Mouse (Mus musculus) bone marrow, adult 2 months (tissue): ENCODE results near the gene Gsk3b. TPM values are rescaled to one million over a fixed set of nuclear protein-coding genes. Genes with fewer than 3 reads are reported as not detected.

Experiments used
- H3K27ac ChIP-seq: fragments of 200-500 bp; 2 replicates; pipeline ENCODE4 v1.5.1; 2012; ENCODE audit warnings: low read depth, mild to moderate bottlenecking, control low read depth, inconsistent platforms, low read length; ENCODE audit not compliant: control insufficient read depth, poor library complexity, insufficient read depth
- H3K4me1 ChIP-seq: fragments of 200-500 bp; 2 replicates; pipeline ENCODE4 v1.6.1; 2011; ENCODE audit warnings: low read length; ENCODE audit not compliant: control insufficient read depth, insufficient read depth
- H3K4me3 ChIP-seq: fragments of 200-500 bp; replicated peaks from 2 replicates; pipeline ENCODE3; 2011; ENCODE audit warnings: mild to moderate bottlenecking, low read depth, low read length, control low read depth; ENCODE audit not compliant: control insufficient read depth
- CTCF ChIP-seq: fragments of 200-500 bp; IDR thresholded peaks from 2 replicates; pipeline ENCODE4 v1.5.1; 2011; ENCODE audit warnings: low read length, control low read depth; ENCODE audit not compliant: control insufficient read depth, insufficient read depth
- POLR2A ChIP-seq: fragments of 200-500 bp; IDR thresholded peaks from 2 replicates; pipeline ENCODE4 v1.6.1; 2011; ENCODE audit warnings: low read depth, mild to moderate bottlenecking, control low read depth, low read length, borderline replicate concordance; ENCODE audit not compliant: control insufficient read depth
- WGBS: fragments of 180-500 bp; shearing (Covaris S2); methylation state at CpG from one replicate; pipeline ENCODE4 v1.1.7; 2018; 5-methylcytosine and 5-hydroxymethylcytosine counted together
- polyA plus RNA-seq: library from polyadenylated mRNA; stranded (reverse); fragments of >200 nt; gene quantifications from 2 replicates; pipeline ENCODE4 v1.2.4, GENCODE M21; 2011; ENCODE audit warnings: low replicate concordance; ENCODE audit not compliant: missing spikeins, insufficient read depth, insufficient read length

The Gsk3b gene
- polyA plus RNA-seq, 1 experiment = 10.2 TPM

GRCm38 (mm10) chr16:38080201-38080600 lies 8.6 kb upstream of the Gsk3b start:
- 53% methylated on average over 1 of the region's 1 CpGs for WGBS
- Histone ChIP-seq H3K4me3 (no peak overlapping the region), H3K27ac (no peak overlapping the region), H3K4me1 (no peaks in the 10 kb centered on the region; the same call in 1 of the 2 replicates)
- no peak for TF ChIP-seq POLR2A
- TF ChIP-seq CTCF = no peak

- Histone ChIP-seq H3K4me3 (no peak overlapping the region), H3K4me1 (no peaks in the 10 kb centered on the region; the same call in 1 of the 2 replicates), H3K27ac (no peak overlapping the region)
- TF ChIP-seq POLR2A = no peak
- TF ChIP-seq CTCF = no peak
- WGBS = 80% methylated on average over 10 of the region's 10 CpGs
Measured at GRCm38 (mm10) chr16:38087231-38087630, 1.6 kb upstream of the Gsk3b start.

DNA sequence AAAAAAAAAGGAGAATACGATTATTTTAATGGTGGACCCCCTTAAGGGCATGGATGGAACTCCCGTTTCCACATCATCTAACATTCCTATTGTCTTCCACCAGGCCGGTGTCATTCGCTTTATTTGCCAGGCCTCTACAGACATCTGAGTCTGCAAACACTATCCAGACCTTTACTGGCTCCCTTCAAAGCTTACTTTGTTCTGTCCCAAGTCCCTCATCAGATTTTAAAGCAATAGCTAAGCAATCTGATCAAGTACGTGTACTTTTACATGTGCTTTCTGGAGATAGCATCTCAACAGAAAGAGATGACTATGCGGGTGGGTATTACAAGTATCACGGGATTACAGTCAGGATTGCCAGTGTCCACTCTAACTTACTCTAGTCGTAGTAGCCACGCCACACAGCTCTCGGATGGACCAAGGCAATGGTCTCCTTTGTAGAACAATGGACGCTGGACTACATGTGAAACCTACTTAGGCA lies 1.1 kb upstream of the Gsk3b start:
- Histone ChIP-seq H3K27ac (no peak overlapping the region), H3K4me1 (peaks cover 2% of the 10 kb centered on the region; the same call in 1 of the 2 replicates), H3K4me3 (peak overlapping the region; percentile 78)
- WGBS = 18% methylated on average over 11 of the region's 11 CpGs
- no peak for TF ChIP-seq CTCF
- TF ChIP-seq POLR2A = no peak

DNA sequence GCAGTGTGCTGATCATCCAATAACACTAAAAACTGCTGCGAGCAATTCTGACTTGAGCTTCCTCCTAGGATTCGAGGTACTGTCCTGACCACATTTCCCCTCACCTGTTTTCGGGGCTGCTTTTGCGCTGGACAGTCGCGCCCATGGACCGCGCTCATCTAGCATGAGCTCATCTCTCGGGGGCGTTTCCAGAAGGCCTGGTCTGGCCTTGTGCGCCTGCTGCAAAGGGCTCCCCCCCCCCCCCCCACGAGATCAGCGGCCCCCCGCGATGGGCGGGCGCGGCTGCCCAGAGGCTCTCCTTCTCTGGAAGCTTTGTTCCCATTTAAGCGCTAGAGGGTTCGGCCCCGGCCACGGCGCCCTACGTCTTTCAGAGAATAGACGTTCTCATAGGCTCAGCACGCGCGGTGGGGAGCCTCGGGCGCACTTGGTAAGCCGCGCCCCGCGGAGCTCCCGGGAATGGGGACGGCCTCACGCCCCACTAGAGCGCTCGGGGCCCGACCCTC lies 624 bp upstream of the Gsk3b start:
- under 1% methylated on average over 39 of the region's 40 CpGs for WGBS
- TF ChIP-seq CTCF = no peak
- TF ChIP-seq POLR2A = no peak
- Histone ChIP-seq H3K4me1 (peaks cover 2% of the 10 kb centered on the region; the same call in 1 of the 2 replicates), H3K4me3 (peak overlapping the region; percentile 78), H3K27ac (peak overlapping the region; percentile 86)

GRCm38 (mm10) chr16:38089447-38090170 lies 808 bp downstream of the Gsk3b start:
- Histone ChIP-seq H3K4me1 (peaks cover 2% of the 10 kb centered on the region; the same call in 1 of the 2 replicates), H3K4me3 (peak overlapping the region; percentile 90), H3K27ac (peak overlapping the region; percentile 85)
- TF ChIP-seq CTCF = no peak
- peak; percentile 43; the same call in 1 of the 2 replicates for TF ChIP-seq POLR2A
- WGBS = under 1% methylated on average over 66 of the region's 76 CpGs

GRCm38 (mm10) chr16:38090341-38091005 lies 1.7 kb downstream of the Gsk3b start:
- TF ChIP-seq CTCF = no peak
- no peak for TF ChIP-seq POLR2A
- WGBS = under 1% methylated on average over 17 of the region's 17 CpGs
- no peak overlapping the region for H3K27ac ChIP-seq
- H3K4me3 ChIP-seq = peak overlapping the region; percentile 90
- H3K4me1 ChIP-seq = peaks cover 2% of the 10 kb centered on the region; the same call in 1 of the 2 replicates

DNA sequence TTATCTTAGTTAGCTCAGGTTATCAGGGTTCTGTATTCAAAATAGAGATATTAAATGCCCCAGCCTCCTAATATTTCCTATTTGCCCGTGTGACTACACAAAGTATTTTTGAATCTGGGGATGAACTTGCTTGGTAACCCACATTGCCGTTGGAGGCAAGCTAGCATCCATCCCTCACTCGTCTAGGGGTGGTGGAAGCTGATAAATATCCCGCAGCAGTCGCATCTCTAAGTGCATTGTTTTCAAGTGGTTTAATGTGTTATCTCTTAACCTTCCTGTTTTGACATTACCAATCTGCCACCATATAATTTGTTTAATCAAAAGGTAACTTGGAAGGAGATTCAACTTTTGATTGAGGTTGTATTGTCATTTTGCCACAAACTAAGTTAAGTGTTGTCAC lies 2.2 kb downstream of the Gsk3b start:
- Histone ChIP-seq H3K27ac (no peak overlapping the region), H3K4me3 (peak overlapping the region; percentile 90), H3K4me1 (peaks cover 2% of the 10 kb centered on the region; the same call in 1 of the 2 replicates)
- WGBS = 4% methylated on average over 5 of the region's 5 CpGs
- TF ChIP-seq CTCF (no peak), POLR2A (no peak)

GRCm38 (mm10) chr16:38091706-38092105 lies 2.9 kb downstream of the Gsk3b start:
- H3K4me3 ChIP-seq = peak overlapping the region; percentile 38
- H3K27ac ChIP-seq = no peak overlapping the region
- 6% methylated on average over 5 of the region's 5 CpGs for WGBS
- H3K4me1 ChIP-seq = peaks cover 2% of the 10 kb centered on the region; the same call in 1 of the 2 replicates
- TF ChIP-seq CTCF (no peak), POLR2A (no peak)
